Mouse (Mus musculus): ENCODE results near the gene Yod1.
A peak's percentile ranks its signal among the peaks of the same experiment; 100 is the strongest.

The Yod1 gene

DNA sequence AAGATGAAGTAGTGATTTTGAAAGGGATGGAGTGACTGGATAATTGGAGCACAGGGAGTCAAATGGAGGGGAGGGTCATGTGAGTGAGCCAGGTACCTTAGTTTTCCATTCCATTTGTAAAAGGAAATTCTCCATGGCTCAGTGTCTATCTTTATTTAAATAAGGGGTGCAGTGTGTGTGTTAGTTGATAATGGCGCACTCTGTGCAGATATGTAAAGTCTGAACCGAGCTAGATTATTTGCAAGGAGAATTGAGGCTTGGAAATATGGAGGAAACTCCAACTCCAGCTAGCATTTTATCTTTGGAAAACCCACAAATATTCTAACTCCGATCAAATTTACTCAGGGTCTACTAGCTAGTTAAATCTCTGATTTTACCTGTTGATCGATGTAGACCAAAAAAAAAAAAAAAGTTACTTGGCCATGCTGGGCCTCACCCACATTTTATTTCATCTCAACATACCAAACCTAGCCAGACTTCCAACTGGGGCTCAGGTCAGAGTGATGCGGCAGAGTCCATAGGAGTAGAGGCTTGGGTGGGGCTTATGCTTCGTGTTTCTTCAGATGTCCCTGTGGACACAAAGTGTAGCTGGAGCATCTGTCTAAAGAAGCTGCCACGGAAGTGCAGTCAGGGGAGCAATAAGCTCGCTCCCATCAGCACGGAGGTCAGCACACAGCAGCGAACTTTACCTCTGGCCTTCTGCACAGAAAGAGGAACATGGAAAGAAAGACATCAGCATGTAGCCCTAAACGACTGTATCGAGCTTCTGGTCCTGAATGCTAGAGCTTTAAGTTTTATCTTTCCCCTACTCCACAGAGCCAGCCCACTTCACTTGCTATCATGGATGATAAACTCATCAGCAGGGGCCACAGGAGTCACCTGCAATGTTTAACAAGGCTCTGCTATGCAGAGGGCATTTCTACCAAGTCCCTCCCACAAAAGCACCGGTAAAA lies 15.9 kb downstream of the Yod1 start:
- DNase-seq (ENCODE audit: low read depth, low spot score): no peak

DNA sequence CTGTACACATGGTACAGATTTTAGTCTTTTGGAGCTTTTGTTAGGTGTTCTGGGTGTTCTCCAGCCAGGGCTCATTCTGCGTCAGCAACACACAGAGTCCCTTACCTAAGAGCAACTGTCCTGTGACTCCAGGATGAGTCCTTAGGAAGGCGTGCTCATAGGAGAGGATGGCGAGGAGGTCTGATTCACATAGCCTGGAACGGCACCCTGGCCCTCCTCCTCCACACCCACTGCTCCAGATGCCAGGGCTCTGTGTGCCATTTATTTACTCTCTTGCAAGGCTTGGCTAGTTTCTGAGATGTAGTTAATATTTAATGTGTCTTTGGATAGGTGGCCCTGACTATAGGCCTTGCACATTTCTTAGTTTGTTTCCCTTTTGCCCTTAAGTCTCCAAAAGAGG lies 16.5 kb downstream of the Yod1 start:
- no peak for DNase-seq (ENCODE audit: low read depth, low spot score)

DNA sequence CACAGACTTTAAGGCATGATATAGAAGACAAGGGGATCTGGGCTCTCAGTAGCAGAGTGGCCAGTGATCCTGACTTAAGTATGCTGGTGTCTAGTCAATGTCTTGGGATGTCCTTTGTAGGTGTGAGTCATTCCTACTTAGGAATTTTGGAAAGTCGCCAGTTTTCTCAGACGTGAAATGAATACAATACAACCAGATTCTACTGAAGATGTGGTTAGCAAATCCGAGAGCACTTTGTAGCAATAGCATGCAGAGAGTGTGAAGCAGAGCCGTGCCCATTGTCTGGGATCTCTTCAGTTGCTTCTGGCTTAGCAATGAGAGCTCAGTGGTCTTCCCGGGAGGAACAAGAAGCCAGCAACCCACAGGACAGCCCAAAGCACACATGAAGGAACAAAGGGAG lies 17.3 kb downstream of the Yod1 start:
- DNase-seq (ENCODE audit: low read depth, low spot score): no peak

DNA sequence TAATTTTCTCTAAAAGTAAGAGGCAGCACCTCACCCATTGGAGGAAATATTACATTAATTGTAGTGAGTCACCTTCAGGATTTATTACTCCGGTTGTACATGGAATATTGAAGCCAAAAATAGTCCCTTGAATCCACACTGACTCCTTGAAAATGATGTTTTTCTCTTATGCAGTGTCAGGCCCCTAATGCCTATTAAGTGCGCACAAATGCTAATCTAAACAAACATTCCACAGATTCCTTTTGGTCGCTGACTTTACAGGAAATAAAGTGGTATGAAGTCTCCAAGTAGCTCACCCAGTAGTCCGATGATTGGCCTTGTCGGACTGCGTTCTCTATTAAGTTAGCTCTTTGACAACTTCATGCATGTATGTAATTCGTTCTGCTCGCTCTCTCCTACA lies 17.7 kb downstream of the Yod1 start:
- DNase-seq (ENCODE audit: low read depth, low spot score): no peak

DNA sequence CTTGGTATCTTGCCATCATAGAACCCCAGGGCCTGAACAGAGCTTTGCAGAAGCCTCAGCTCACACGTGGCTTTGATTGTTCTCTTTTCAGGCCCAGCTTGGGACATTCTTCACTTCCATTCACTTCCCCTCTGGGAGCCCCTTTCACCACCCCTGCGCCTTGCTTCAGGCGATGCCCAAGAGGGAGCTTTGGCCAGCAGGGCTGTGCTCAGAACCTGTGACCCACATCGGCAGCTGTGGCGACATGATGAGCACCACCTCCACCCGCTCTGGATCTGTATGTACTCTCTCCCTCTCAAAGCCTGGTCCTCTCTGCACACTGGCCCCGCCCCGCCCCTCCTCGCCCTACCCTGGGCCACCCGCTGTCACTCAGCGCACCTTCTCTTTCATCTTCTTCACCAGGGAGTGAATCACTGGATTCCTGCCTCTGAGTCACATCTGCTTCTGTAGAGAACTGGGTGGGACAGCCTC lies 20.3 kb downstream of the Yod1 start:
- no peak for DNase-seq (ENCODE audit: low read depth, low spot score)

DNA sequence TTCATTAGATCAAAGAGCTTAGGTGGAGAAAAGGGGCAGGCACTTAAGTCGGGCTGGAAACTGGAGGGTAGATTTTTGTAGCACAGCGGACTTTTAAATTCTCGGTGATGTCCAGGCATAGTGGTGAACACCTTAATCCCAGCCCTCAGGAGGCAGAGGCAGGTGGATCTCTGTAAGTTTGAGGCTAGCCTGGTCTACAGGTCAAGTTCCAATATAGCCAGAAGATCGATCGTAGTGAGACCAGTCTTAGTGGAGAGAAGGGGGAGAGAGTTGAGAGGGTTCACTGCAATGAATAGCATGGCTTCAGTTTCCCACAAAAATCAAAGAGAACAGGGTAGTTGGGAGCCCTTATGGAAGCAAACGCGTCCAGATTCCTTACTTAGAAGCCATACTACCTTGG lies 20.8 kb downstream of the Yod1 start:
- no peak for DNase-seq (ENCODE audit: low read depth, low spot score)

DNA sequence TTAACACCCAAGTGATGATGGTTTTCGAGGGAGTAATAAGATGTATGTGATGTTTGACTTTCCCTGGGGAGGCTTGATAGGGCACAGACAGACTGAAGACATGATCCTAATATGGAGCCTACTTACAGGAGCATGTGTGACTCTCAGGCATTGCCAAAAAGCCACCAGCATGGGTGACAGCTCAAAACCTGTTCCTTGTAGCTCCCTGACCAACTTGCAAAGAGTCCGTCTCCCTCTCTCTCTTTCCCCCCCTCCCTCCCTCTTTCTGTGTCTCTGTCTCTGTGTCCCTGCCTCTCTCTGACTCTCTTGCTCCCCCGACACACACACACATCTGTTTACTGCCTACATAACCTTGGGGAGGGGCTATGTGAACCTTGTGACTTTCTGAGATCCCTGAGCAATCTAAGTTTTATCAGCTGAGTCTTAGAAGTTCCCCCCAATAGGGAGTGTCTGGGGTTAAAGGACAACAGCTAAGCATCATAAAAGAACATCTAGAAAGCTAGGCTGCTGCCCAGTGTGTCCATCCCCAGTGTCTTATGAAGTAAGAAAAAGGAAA lies 21.5 kb downstream of the Yod1 start:
- no peak for DNase-seq (ENCODE audit: low read depth, low spot score)

DNA sequence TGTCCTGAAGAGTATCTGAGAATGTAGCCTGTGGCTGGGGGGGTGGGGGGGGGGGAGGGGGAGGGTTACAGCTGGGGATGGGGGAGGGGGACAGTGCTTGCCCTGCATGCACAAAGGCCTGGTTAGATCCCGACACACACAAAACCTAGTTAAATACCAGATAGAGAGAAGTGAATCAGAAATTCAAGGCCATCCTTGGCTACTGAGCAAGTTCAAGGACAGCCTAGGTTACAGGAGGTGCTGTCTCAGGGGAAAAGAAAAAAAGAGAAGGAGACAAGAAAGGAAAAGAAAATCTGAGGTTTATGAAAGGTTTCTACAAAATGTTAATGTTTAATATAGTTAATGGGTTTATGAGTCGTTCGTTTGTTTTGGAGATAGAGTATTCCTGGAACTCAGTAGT lies 22.5 kb downstream of the Yod1 start:
- DNase-seq (ENCODE audit: low read depth, low spot score): no peak

DNA sequence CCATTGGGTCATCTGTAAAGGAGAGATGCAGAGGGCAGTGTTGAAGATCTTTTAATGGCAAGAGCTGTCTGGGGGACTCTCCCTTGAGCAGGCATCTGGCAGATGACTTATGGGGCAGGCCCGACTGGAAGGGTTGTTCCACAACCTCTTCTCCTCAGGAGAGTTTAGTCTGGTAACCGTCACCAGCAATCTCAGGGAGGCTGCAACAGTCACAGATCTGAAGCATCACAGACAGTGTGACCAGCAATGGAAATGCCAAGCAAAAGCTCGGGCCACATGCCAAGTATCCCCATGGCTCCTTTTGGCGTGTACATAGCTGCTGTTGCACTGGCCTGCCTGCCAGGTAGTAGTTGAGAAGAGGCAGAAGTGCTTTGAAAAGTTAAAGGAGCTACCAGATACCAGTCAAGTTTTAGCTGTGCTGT lies 23.1 kb downstream of the Yod1 start:
- no peak for DNase-seq (ENCODE audit: low read depth, low spot score)

DNA sequence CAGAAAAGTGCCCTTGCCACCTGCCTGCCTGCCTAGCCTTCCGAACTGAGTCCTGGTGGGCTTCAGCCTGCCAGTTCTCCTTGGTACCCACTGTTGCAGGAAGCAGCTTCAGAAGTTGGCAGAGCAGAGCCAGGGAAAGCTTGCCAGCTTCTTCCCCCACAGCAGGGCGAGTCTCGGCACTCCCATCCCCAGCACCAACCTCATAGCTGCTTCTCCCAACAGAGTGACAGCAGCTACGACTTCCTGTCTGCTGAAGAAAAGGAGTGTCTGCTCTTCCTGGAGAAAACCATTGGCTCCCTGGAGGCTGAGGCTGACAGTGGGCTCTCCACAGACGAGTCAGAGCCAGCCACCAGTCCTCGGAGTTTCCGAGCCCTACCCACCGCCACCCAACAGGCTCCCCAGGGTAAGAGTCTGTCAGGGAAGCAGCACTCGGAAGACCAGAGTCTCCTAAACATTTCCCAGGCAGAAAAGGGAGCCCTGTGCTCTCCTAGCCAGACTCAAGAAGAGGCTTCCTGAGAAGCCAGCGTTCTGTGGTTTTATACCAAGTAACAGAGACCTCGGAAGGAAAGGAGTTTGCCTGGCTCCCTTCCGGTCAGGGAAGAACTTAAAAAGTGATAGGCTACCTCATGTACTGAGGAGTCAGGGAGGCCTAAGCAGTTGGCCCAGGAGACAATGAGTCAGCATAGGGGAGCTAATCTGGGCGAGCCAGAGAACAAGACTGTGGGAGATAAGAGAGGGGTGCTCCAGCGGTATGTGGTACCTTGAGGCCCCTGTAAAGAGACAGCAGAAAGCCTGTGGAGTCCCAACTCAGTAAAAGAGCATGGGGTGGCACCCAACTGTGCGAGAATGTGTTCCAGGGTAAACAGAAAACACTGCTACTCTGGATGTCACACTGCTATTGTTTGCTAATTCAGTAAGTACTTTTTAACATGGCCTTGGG lies 23.9 kb downstream of the Yod1 start:
- no peak for DNase-seq (ENCODE audit: low read depth, low spot score)

DNA sequence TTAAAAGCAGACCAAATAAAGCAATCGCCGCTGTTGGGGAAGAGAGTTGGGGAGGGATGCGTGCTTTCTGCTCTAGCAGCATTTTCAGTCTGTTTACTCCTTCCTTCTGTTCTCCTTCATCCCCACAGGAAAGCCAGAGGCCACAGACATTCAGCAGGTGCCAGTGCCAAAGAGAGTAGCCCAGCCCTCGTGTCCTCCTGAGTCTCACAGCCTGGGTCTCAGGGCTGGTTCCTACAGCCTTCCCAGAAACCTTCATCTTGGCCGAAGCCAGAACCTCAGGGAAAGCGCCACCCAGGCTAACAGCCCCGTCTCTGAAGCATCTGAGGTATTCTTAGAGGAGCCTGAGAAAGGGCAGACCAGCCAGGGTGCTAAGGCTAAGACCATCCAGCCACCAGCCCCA lies 25.1 kb downstream of the Yod1 start:
- no peak for DNase-seq (ENCODE audit: low read depth, low spot score)

DNA sequence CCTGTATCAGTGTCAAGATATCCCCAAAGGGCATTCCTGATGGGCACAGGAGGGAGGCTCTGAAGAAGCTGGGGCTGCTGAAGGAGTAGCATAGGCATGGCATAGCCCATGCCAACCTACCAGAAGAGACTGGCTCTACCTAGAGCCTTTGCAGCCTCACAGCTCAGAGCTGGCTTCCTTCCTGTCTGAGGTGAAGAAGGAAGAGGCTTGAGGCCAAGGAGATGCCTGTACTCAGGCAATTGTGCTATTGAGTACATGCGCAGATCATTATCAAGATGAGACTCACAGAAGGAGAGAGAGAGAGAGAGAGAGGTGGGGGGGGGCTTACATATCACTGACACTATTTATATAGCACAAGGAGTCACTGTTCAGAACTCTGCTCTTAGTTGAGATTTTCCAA lies 26.6 kb downstream of the Yod1 start:
- peak; percentile 49 for DNase-seq (ENCODE audit: low read depth, low spot score)

DNA sequence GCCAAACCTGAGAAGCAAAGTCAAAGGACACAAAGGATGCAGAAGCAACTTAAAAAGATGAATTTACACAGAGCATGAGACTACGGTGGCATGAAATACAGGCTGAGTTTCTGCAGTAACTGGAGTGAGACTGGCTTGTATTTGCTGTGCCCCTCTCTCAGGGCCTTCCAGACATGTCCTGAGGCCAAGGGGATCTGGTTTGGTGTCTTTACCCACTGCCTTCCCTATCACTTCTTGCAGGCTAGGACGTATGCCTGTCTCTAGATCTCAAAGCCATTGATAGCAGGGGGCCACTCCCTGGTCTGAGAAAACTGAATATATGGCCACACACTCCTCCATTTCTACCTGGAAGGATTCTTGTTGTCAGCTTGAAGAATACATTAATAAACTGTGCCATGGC lies 27.1 kb downstream of the Yod1 start:
- DNase-seq (ENCODE audit: low read depth, low spot score): no peak

DNA sequence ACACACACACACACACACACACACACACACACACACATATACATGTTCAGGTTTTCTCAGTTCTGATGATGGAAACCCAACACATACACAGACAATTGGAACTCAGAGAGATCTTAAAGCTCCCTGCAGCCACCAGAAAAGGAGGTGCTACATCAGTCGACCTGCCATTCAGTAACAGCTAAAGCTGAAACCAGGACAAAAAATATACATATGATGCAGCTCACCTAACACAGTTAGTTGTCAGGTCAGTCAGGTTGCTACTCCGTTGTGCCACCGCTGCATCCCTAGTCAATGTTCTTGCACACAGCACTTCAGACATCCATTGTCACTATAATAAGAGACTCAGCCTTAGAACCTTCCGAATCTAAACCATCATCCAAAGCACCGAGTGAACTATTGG lies 27.8 kb downstream of the Yod1 start:
- no peak for DNase-seq (ENCODE audit: low read depth, low spot score)

DNA sequence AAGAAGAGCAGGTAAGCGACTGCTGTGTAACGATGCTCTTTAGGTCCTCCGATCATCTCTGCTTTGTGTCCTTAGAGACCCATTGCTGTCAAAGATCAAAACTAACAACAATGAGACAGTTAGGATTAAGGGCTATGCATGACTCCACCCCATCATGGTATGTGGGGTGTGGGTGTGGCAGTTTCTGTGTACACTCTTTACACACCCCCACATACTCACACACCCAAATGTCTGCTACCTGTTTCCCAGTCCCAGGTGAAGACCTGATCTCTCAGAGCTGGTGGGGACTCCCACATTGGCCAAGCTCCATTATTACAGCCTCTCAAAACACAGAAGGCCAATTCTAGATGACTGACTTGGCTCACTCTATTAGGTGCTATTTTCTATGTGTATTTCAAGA lies 28.5 kb downstream of the Yod1 start:
- DNase-seq (ENCODE audit: low read depth, low spot score): no peak

DNA sequence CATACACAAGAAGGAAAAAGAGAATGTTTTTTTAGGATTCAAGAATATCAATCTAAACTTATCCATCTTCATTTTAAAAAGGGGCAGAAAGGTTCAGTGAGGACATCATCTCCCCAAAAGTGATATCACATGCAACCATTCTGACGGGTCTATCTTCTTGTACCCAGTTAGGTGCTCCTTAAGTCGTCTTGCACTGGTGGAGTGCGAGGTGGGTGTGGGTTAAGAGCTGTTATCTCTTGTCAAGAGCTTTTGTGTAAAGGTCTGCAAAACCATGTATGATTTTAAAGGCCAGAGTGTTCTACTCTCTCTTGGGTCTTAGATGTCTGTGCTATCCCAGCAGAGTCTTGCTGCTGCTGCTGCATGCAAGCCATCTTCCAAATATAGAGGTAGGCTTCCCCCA lies 29.7 kb downstream of the Yod1 start:
- no peak for DNase-seq (ENCODE audit: low read depth, low spot score)

DNA sequence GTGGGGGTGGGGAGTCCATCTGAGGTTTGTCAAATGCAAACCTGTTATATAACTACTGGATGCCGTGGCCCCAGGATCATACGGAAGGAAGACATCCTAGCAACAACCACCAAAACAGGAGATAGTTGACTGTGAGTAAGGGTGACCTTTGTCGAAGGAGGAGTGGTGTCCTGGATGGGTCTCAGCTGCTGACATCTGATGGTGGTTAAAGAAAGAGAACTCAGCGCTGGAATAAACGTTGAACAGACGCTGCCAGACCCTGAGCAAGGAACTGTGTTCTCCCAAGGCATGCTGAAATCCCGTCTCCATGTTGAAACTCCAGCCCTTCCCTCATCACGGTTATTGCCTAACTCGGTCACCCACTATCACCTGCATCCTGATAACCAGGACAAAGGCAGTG lies 42.6 kb downstream of the Yod1 start:
- DNase-seq (ENCODE audit: low read depth, low spot score): no peak

DNA sequence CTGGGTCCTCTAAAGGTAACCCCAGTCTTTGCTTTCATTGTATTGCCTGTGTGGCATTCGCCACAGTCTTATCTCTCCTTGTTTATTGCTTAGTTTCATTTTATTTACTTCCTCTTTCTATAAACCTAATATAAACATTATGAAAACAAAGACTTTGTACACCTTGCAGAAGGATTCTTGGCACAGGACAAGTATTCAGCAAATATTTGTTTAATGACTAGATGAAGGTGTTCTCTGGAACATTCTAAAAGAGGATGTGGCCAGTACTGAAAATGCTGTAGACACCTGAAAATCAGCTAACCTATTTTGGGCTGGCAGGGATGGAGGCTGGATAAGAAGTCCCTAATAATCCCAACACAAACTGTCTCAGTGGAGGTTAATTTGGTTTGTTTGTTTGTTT lies 44.5 kb downstream of the Yod1 start:
- no peak for DNase-seq (ENCODE audit: low read depth, low spot score)

DNA sequence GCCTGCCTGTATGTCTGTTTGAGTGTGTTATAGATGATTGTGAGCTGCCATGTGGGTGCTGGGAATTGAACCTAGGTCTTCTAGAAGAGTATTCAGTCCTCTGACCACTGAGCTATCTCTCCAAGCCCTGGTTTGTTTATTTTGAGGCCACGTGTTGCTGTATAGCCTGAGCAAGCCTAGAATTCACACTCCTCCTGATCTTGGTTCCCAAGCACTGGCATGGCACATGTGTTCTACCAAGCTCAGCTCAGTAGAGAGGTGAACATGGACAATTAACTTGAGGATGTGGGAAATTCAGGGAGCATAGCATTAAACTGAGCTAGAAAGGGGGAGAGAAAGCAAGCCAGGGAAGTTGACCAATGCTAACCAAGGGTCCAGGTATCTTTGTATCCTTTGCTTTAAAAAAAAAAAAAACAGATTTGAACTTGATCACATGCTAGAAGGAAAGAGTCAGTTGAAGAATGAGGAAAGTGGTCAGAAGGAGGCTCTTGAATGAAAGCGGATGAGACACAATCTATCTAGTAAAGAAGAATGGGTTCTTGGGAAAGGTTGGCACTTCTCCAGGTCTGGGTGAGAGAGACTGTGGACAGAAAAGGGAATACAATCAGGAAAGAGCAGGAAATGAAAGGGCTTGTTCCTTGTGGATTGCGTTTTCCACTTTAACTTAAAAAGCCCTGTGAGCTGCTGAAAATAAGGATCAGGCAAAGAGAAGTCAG lies 45.1 kb downstream of the Yod1 start:
- DNase-seq (ENCODE audit: low read depth, low spot score): no peak

DNA sequence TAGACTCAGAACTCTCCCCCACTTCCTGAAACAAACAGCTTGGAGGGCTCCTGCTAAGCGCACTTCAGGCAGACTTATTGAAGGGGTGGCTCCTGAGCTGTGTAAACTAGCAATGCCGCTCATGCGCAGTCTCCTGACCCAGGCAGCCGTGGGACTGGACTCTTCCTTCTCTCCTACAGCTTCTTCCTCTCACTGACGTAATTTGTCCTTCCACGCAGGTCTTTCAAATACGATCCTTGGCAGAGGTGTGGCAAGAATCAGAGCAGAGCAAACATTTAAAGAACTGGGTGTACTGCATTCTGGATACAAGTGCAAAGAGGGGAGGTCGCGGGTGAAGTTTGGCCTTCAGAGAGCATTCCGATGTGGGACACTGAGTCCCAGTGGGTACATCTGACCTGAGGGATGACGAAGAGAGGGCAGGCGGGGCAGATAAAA lies 46.9 kb downstream of the Yod1 start:
- DNase-seq (ENCODE audit: low read depth, low spot score): no peak

DNA sequence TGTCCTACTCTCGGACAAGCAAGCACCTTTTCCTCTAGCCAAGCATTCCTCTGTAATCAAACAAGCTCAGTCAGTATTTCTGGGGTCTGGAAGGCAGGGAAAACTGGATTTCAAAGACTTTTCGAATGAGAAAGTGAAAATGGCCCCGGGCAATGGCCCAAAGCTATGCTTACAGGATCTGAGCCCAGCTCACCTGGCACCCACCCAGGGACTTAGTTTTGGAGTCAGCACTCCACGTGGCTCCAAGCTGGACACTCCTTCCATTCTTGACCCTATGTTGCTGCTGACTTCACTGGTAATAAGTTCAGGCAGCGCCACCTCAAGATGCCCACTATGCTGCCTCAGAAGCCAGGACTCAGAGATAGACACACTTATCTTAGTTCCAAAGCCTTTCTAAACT lies 49.9 kb downstream of the Yod1 start:
- DNase-seq (ENCODE audit: low read depth, low spot score): no peak
